Mouse (Mus musculus) ES-Bruce4 (cell line): Measurements from ENCODE around the gene Dus3l. TPM values are rescaled to one million over a fixed set of nuclear protein-coding genes. Genes with fewer than 3 reads are reported as not detected.

ENCODE experiments used
- H3K27ac ChIP-seq: 2 replicates; pipeline ENCODE4 v1.5.1; 2012; ENCODE audit warnings: low read length, inconsistent platforms; ENCODE audit not compliant: insufficient read depth
- H3K27me3 ChIP-seq: 2 replicates; pipeline ENCODE4 v1.6.1; 2012; ENCODE audit warnings: mild to moderate bottlenecking, low read length, inconsistent platforms; ENCODE audit not compliant: control insufficient read depth, poor library complexity, insufficient read depth, severe bottlenecking
- H3K36me3 ChIP-seq: 2 replicates; pipeline ENCODE4 v1.6.1; 2012; ENCODE audit warnings: inconsistent platforms, mild to moderate bottlenecking, low read length, moderate library complexity; ENCODE audit not compliant: control insufficient read depth, poor library complexity, insufficient read depth, severe bottlenecking
- H3K4me1 ChIP-seq: one replicate; pipeline ENCODE4 v1.8.1; 2011; ENCODE audit warnings: low read length; ENCODE audit not compliant: control insufficient read depth, insufficient read depth
- H3K4me3 ChIP-seq: 2 replicates; pipeline ENCODE4 v1.5.1; 2011; ENCODE audit warnings: low read depth, mild to moderate bottlenecking, low read length
- H3K9ac ChIP-seq: 2 replicates; pipeline ENCODE4 v1.6.1; 2012; ENCODE audit warnings: low read depth, mild to moderate bottlenecking, inconsistent platforms; ENCODE audit not compliant: poor library complexity, severe bottlenecking
- H3K9me3 ChIP-seq: replicated peaks from 2 replicates; pipeline ENCODE4 v1.6.1; 2012; ENCODE audit warnings: mild to moderate bottlenecking, low read length, inconsistent platforms; ENCODE audit not compliant: control insufficient read depth, poor library complexity, insufficient read depth, severe bottlenecking
- CTCF ChIP-seq: IDR thresholded peaks from one replicate; pipeline ENCODE4 v1.8.1; 2011; ENCODE audit warnings: low read depth, low read length
- EP300 ChIP-seq: IDR thresholded peaks from 2 replicates; pipeline ENCODE4 v1.6.1; 2011; ENCODE audit warnings: low read depth, low read length; ENCODE audit not compliant: insufficient read depth
- POLR2A ChIP-seq: IDR thresholded peaks from one replicate; pipeline ENCODE4 v1.8.1; 2011; ENCODE audit warnings: low read length; ENCODE audit not compliant: insufficient read depth
- polyA plus RNA-seq: library from polyadenylated mRNA; stranded (reverse); fragments of >200 nt; gene quantifications from 2 replicates; pipeline ENCODE4 v1.2.4, GENCODE M21; 2011; ENCODE audit warnings: low read depth; ENCODE audit not compliant: missing spikeins, insufficient read depth, insufficient read length

Dus3l gene
- polyA plus RNA-seq, 1 experiment = 18.4 TPM

DNA sequence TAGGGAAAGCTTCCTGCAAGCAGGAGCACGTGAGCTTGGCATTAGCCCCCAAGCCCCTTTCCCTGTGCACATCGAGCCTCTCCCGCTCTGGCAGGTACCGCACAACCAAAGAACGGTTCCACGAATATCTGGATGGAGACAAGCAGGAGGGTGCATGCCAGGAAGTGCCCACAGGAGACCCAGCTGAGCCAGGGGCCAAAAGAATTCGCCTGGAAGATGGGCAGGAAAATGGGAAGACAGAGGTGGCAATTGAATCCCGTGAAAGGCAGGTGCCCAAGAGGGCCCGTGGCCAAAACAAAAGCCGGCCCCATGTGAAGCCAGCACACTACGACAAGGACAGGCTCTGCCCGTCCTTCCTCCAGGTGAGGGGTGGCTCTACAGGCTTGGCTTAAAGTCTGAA lies 874 bp downstream of the Dus3l start:
- Histone ChIP-seq H3K36me3 (no peaks in the 10 kb centered on the region; the same call in 1 of the 2 replicates), H3K4me3 (peak overlapping the region; percentile 92), H3K27ac (no peak overlapping the region), H3K9ac (peak overlapping the region; percentile 92), H3K27me3 (no peaks in the 10 kb centered on the region), H3K9me3 (no peaks in the 10 kb centered on the region), H3K4me1 (no peaks in the 10 kb centered on the region)
- no peak for TF ChIP-seq POLR2A
- TF ChIP-seq EP300 = no peak
- TF ChIP-seq CTCF = no peak

DNA sequence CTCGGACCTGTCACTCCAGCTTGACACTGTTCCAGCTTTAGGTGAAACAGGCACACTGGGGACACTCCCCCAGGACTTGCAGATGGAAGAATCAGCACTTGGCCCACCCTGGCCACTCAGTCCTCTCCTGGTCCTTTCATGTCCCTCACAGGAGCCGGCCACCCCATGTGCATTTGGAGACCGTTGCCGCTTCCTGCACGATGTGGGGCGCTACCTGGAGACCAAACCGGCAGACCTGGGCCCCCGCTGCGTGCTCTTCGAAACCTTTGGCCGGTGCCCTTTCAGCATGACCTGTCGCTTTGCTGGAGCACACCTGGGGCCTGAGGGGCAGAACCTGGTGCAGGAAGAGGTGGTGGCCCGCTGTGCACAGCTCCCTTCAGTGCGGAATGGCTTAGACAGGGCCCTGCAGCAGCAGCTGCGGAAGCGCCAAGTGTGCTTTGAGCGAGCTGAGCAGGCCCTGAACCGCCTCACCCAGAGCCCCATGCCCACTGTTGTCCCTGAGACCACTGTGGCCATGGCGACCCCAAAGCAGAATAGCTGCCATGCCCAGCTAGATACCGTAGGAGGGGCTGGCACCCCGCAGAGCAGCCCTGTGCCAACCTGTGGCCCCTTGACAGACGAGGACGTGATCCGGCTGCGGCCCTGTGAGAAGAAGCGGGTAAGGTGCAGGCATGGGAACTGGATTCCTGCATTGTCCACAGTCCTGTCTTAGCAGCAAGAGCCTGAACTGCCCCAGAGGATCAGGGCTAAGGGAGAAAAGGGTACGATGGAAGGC lies 2.3 kb downstream of the Dus3l start:
- H3K27ac ChIP-seq = no peak overlapping the region
- no peak overlapping the region for H3K9ac ChIP-seq
- no peaks in the 10 kb centered on the region for H3K4me1 ChIP-seq
- no peaks in the 10 kb centered on the region for H3K9me3 ChIP-seq
- H3K4me3 ChIP-seq = no peak overlapping the region
- H3K36me3 ChIP-seq = no peaks in the 10 kb centered on the region; the same call in 1 of the 2 replicates
- TF ChIP-seq CTCF (no peak), EP300 (no peak), POLR2A (no peak)
- H3K27me3 ChIP-seq = no peaks in the 10 kb centered on the region

DNA sequence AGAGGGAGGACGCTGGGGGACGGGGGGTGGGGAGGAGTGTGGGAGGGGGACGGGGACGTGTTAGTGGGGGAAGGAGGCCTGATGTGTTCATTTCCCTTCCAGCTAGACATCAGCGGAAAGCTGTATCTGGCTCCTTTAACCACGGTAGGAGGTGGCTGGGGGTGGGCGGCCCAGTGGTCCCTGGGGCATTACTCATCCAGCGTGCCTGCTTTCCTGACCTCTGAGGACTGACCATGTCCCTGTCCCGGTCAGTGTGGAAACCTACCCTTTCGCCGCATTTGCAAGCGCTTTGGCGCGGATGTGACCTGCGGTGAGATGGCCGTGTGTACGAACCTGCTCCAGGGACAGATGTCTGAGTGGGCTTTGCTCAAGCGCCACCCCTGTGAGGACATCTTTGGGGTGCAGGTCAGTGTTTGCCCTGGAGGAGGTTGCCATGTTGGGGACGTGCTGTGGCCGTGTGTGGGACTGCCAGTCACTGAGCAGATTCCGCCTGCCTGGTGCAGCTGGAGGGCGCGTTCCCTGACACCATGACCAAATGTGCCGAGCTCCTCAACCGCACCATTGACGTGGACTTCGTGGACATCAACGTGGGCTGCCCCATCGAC lies 3.1 kb downstream of the Dus3l start:
- no peak overlapping the region for H3K9ac ChIP-seq
- no peaks in the 10 kb centered on the region for H3K27me3 ChIP-seq
- H3K9me3 ChIP-seq = no peaks in the 10 kb centered on the region
- TF ChIP-seq CTCF (no peak), EP300 (no peak), POLR2A (no peak)
- H3K27ac ChIP-seq = no peak overlapping the region
- no peak overlapping the region for H3K4me3 ChIP-seq
- no peaks in the 10 kb centered on the region; the same call in 1 of the 2 replicates for H3K36me3 ChIP-seq
- no peaks in the 10 kb centered on the region for H3K4me1 ChIP-seq

DNA sequence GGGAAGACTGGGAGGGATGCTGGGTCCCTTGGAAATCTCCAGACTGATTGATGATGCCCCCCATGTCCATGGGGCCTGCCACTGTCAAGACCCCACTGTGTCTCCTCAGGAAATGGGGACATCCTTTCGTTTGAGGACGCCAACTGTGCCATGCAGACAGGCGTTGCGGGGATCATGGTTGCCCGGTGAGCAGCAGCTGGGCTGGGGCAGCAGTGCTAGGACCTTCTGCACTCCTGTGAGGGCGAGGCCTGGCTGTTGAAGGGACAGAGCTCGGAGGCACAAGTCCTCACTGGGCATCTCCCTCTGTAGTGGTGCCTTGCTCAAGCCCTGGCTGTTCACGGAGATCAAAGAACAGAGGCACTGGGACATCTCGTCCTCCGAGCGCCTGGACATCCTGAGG lies 4.4 kb downstream of the Dus3l start:
- TF ChIP-seq POLR2A (no peak), CTCF (no peak), EP300 (no peak)
- Histone ChIP-seq H3K27me3 (no peaks in the 10 kb centered on the region), H3K4me1 (no peaks in the 10 kb centered on the region), H3K4me3 (no peak overlapping the region), H3K9me3 (no peaks in the 10 kb centered on the region), H3K9ac (no peak overlapping the region), H3K27ac (no peak overlapping the region), H3K36me3 (no peaks in the 10 kb centered on the region; the same call in 1 of the 2 replicates)

DNA sequence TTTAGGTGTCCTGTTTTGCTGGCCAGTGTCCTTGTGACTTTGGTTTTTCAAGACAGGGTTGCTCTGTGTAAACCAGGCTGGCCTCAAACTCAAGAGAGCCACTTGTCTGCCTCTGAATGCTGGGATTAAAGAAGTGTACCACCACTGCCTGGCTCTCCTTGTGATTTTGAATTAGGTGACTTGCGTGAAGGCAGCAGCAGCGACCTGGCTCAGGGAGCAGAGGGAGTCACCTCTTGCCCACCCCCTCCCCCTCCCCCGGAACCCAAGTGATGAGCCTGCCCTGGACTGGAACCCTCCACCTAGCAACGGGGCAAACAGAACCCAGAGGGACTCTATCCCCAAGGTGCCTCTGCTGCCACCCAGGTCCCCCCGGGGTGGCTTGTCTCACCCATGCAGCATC lies 5.4 kb downstream of the Dus3l start, which contains the start of gene Prr22:
Prr22 (plus strand) TSS at position 301 of the 400 bp plus-strand sequence.
- Histone ChIP-seq H3K9ac (no peak within 1 kb of the TSS), H3K4me1 (no peaks in the 10 kb centered on the region), H3K4me3 (no peak within 1 kb of the TSS), H3K9me3 (no peaks in the 10 kb centered on the region), H3K27ac (no peak within 1 kb of the TSS), H3K27me3 (no peaks in the 10 kb centered on the region), H3K36me3 (no peaks in the 10 kb centered on the region; the same call in 1 of the 2 replicates)
- TF ChIP-seq EP300 (no peak), CTCF (no peak), POLR2A (no peak)

DNA sequence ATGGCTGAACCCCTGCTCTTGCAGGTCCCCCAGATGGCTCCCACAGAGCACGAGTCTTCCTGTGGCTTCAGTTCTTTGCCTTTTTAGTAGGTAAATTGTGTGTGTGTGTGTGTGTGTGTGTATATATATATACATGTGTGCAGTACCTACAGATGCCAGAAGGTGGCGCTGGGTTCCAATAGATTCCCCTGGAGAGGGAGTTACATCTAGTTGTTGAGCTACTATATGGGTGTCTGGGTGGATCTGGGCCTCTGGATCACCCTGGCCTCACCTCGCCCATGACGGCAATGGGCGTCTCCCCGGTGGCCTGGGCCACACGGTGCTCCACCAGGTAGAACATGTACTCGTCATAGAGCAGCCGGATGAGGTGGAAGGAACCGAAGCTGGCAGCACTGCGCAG lies 13.0 kb downstream of the Dus3l start:
- TF ChIP-seq EP300 = no peak
- TF ChIP-seq CTCF = peak; percentile 3
- no peak for TF ChIP-seq POLR2A
- no peaks in the 10 kb centered on the region for H3K4me1 ChIP-seq
- no peaks in the 10 kb centered on the region for H3K27me3 ChIP-seq
- no peak overlapping the region for H3K27ac ChIP-seq
- no peaks in the 10 kb centered on the region for H3K9me3 ChIP-seq
- 0 out of 2 replicates have a peak, but pooled peaks cover 6% of the 10 kb centered on the region for H3K36me3 ChIP-seq
- no peak overlapping the region for H3K4me3 ChIP-seq
- H3K9ac ChIP-seq = no peak overlapping the region
